Comparison of ENCODE assay signal across 1 mouse cellular context in the genomic region with DNA sequence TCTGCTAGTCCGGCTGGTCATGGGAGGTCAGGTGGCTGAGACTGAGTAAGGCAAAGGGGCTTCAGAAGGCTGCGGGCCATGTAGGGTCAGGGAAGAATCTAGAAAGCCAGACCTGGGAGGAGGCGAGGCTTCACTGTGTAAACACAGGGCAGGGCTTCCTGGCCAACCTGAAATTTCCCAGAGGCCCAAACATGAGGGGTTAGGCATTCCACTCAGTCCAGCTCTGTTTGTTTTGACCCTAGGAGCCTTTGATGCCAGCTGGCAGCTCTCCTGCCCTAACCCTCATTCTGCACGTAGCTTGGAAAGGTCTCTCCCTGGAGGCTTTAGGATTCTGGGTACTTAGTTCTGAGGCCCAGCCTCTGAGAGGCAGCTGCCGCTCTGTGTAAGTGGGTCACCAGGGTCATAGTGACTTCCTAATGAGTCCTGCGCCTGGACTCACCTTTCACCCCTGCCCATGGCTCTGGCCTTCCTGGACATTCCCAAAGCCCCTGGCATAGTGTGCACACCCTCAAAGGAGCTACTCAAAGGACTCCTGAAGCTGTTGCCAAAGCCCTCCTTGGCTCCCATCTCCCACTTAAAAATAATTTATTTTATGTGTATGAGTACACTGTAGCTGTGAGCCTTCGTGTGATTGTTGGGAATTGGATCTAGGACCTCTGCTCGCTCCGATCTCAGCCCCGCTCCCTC.
TF ChIP-seq lines count a peak whose summit lies in the region.

No protein-coding gene starts in this region.

TF ChIP-seq in myocyte, 11 proteins besides CTCF, POLR2A, EP300 and RAD21 (continued from another document):
- TF ChIP-seq SRF (IDR thresholded peaks at IDR 0.05; ENCODE audit: control insufficient read depth, insufficient read length, low read depth) (no peak), E2F4 (IDR thresholded peaks at IDR 0.05; ENCODE audit: insufficient read depth) (no peak), USF1 (IDR thresholded peaks at IDR 0.05; ENCODE audit: low read depth) (no peak), REST (IDR thresholded peaks at IDR 0.05; ENCODE audit: insufficient read depth, insufficient read length) (no peak), MYOG (IDR thresholded peaks at IDR 0.05; ENCODE audit: control insufficient read depth in 1 of 3, insufficient read depth in 1 of 3, insufficient read length in 2 of 3, low read depth in 2 of 3) (no peak), POLR2AphosphoS2 (IDR thresholded peaks at IDR 0.05; ENCODE audit: insufficient read length, low read depth) (no peak), TCF3 (IDR thresholded peaks at IDR 0.05; ENCODE audit: insufficient read length, low read depth) (no peak), MAX (IDR thresholded peaks at IDR 0.05; ENCODE audit: low read depth) (no peak)
